Mouse (Mus musculus) heart, adult 2 months (tissue): ENCODE measurements at regions not wholly inside any gene's neighbourhood (a gene's known extent, or its start where the extent isn't known, plus 50 kb on each side); places are given as distances from the start of the nearest gene placed in this dataset.

Experiments used
- DNase-seq, 2 experiments: peaks; one replicate each; pipeline ENCODE4 v3.0.0; 2021
- H3K27ac ChIP-seq: fragments of 200-600 bp; 2 replicates; pipeline ENCODE4 v1.8.1; 2022
- H3K27me3 ChIP-seq: fragments of 200-500 bp; 2 replicates; pipeline ENCODE4 v1.6.1; 2012; ENCODE audit warnings: mild to moderate bottlenecking, low read length, inconsistent platforms, mixed read lengths; ENCODE audit not compliant: control insufficient read depth, insufficient read depth
- H3K36me3 ChIP-seq: fragments of 200-500 bp; 2 replicates; pipeline ENCODE4 v1.6.1; 2012; ENCODE audit warnings: low read length, inconsistent platforms; ENCODE audit not compliant: control insufficient read depth, insufficient read depth
- H3K4me1 ChIP-seq: fragments of 200-500 bp; 2 replicates; pipeline ENCODE4 v1.6.1; 2011; ENCODE audit warnings: low read length; ENCODE audit not compliant: control insufficient read depth, insufficient read depth
- H3K4me3 ChIP-seq: fragments of 200-600 bp; 2 replicates; pipeline ENCODE4 v1.8.1; 2022
- H3K79me2 ChIP-seq: fragments of 200-500 bp; replicated peaks from 2 replicates; pipeline ENCODE4 v1.6.1; 2012; ENCODE audit warnings: mild to moderate bottlenecking, inconsistent platforms, low read length, moderate library complexity, mixed read lengths; ENCODE audit not compliant: control insufficient read depth, insufficient read depth
- H3K9ac ChIP-seq: fragments of 200-500 bp; 2 replicates; pipeline ENCODE4 v1.6.1; 2012; ENCODE audit warnings: low read depth, mild to moderate bottlenecking, control low read depth, inconsistent platforms, low read length, mixed read lengths
- CTCF ChIP-seq: fragments of 200-600 bp; IDR thresholded peaks from 2 replicates; pipeline ENCODE4 v1.8.1; 2022; ENCODE audit warnings: antibody characterized with exemption, mild to moderate bottlenecking, moderate library complexity
- EP300 ChIP-seq: fragments of 200-500 bp; IDR thresholded peaks from 2 replicates; pipeline ENCODE4 v1.6.1; 2011; ENCODE audit warnings: low read depth, low read length, control low read depth; ENCODE audit not compliant: insufficient read depth
- POLR2A ChIP-seq: fragments of 200-500 bp; IDR thresholded peaks from 2 replicates; pipeline ENCODE4 v1.6.1; 2011; ENCODE audit warnings: mild to moderate bottlenecking, low read depth, low read length, control low read depth; ENCODE audit not compliant: insufficient read depth
- WGBS: fragments of 180-500 bp; shearing (Covaris S2); methylation state at CpG from one replicate; pipeline ENCODE4 v1.1.7; 2018; 5-methylcytosine and 5-hydroxymethylcytosine counted together
- intact Hi-C: fragments of 180-260 bp; cut with DNase I; formaldehyde crosslinking; loops from one replicate; pipeline ENCODE4 v1.15.1; 2025

DNA sequence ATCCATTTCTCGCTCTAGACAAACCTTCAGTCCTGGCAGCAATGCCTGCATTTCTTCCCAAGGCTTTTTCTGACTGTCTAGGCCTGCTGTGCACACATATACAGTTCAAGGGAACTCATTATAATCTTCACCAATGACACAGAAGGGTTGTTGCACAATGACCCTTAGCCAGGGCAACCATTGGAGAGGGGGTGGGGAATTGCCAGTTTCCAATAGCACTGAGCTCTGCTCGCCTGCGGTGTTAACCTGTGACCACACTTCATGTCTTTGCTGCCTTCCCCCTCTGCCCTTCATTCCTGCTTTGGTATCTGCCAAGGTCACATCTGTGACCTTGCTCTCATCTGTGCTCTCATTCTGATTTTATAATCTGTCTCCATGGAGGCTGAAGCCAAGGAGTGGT, 106.2 kb upstream of the Gadl1 start:
- H3K27me3 ChIP-seq, result no peaks in the 10 kb centered on the region
- no peak for DNase-seq
- intact Hi-C loops, result no loop called here
- H3K79me2 ChIP-seq, result no peaks in the 10 kb centered on the region
- TF ChIP-seq EP300, result no peak
- no peak for TF ChIP-seq CTCF
- TF ChIP-seq POLR2A, result no peak
- H3K27ac ChIP-seq, result no peak overlapping the region
- no peak overlapping the region for H3K9ac ChIP-seq
- H3K4me1 ChIP-seq, result no peaks in the 10 kb centered on the region
- no peaks in the 10 kb centered on the region for H3K36me3 ChIP-seq
- no peak overlapping the region for H3K4me3 ChIP-seq
- 91% methylated on average over 3 of the region's 3 CpGs for WGBS

DNA sequence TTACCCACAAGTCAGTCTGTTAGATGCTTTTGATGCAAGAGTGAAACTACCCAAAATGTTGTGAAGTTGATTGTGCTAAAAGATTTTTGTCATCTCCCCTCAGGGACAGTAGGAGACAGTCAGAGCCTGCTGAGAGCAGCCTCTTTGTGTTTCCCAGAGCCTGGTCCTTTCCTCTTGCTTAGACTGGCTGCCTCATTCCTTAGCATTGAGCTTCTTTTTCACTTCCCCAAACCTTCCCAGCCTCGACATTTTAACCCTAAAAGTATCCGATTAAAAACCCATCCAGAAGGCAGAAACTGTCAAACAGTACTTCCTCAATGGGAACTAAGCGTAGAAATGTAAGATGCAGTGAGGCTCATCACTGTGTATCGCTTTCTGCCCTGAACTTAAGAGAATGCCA, 104.0 kb upstream of the Gadl1 start:
- intact Hi-C loops, result no loop called here
- H3K9ac ChIP-seq, result no peak overlapping the region
- H3K27ac ChIP-seq, result no peak overlapping the region
- no peak overlapping the region for H3K4me3 ChIP-seq
- H3K36me3 ChIP-seq, result no peaks in the 10 kb centered on the region
- H3K4me1 ChIP-seq, result no peaks in the 10 kb centered on the region
- WGBS, result 66% methylated on average over 4 of the region's 4 CpGs
- TF ChIP-seq EP300 (no peak), CTCF (no peak), POLR2A (no peak)
- H3K79me2 ChIP-seq, result no peaks in the 10 kb centered on the region
- DNase-seq, result no peak
- no peaks in the 10 kb centered on the region for H3K27me3 ChIP-seq

DNA sequence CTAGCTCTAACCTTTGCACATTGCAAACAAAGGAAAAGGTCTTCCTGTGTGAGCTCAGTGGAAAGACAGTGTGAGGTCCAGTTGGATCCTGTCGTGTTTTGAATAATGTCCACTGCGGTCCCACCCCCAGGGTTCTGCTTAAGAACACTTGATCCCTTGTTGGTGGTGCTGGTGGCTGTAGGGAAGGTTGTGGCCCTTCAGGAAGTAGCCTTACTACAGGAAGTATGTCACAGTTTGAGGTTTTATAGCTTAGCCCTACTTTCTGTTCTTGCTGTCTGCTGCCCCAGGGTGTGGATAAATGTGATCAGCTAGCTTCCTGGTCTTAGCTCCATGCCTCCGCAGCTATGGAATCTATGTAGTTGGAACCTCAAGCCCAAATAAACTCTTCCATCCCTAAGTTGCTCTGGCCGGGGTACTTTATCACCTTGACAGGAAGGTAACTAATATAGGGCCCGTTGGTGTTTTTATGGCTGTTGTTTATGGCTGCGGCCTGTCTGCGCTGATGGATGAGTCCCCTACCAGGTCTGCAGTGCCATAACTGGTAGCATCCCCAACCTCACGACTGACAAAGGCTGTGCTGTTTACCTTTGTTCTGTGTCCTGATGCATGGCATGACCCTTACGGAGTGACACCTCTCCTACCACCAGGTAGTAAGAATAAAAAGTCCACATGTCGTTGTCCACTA, 103.1 kb upstream of the Gadl1 start:
- no peak for TF ChIP-seq POLR2A
- no peak for TF ChIP-seq CTCF
- no peak for TF ChIP-seq EP300
- Histone ChIP-seq H3K27me3 (no peaks in the 10 kb centered on the region), H3K27ac (no peak overlapping the region), H3K4me3 (no peak overlapping the region), H3K36me3 (no peaks in the 10 kb centered on the region), H3K9ac (no peak overlapping the region), H3K4me1 (no peaks in the 10 kb centered on the region), H3K79me2 (no peaks in the 10 kb centered on the region)
- DNase-seq, result no peak
- 77% methylated on average over 10 of the region's 10 CpGs for WGBS
- intact Hi-C loops, result no loop called here

DNA sequence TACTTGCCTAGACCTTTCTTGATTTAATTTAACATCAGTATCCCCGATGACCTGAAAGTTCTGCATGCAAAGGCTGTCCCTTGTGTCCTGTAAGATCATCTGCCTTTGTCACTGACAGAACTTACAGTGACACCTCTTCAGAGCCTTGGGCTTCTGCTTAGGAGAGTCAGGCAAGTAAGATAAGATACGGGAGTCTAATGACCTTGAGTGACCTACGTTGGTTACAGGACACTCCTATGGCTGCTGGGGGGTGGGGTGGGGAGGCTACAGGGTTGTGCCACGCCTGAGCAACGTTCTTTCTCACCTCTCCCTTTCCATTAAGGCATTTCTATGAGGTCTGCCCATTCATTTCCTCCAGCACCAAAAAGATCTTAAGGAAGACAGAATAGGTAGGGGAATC, 69.1 kb upstream of the Gadl1 start:
- Histone ChIP-seq H3K9ac (no peak overlapping the region), H3K4me3 (no peak overlapping the region), H3K27me3 (no peaks in the 10 kb centered on the region), H3K27ac (no peak overlapping the region), H3K36me3 (no peaks in the 10 kb centered on the region), H3K79me2 (no peaks in the 10 kb centered on the region), H3K4me1 (no peaks in the 10 kb centered on the region)
- 34% methylated on average over 5 of the region's 5 CpGs for WGBS
- intact Hi-C loops, result no loop called here
- no peak for TF ChIP-seq POLR2A
- no peak for TF ChIP-seq EP300
- no peak for TF ChIP-seq CTCF
- DNase-seq, result no peak

DNA sequence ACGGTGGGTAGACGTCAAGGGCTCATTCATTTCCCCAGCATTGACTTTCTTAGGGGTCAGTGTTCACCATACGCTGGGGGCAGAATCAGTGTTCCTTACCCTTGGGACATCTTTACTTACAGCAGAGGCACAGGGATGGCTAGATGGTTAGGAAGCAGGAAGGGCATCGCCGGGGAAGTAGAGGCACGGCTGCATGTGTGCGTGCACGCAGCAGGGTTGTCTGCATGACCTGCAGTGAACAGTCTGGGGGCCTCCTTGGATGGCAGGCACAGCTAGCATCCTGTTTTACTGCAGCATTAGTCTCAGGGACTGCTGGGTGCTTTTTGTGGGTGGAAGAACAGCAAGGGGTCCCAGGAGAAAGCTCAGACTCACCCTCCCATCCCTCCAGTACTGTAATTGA, 68.5 kb upstream of the Gadl1 start:
- Histone ChIP-seq H3K36me3 (no peaks in the 10 kb centered on the region), H3K27ac (no peak overlapping the region), H3K4me3 (no peak overlapping the region), H3K27me3 (no peaks in the 10 kb centered on the region), H3K4me1 (no peaks in the 10 kb centered on the region), H3K79me2 (no peaks in the 10 kb centered on the region), H3K9ac (no peak overlapping the region)
- TF ChIP-seq EP300, result no peak
- TF ChIP-seq CTCF, result no peak
- no peak for TF ChIP-seq POLR2A
- WGBS, result 79% methylated on average over 8 of the region's 8 CpGs
- intact Hi-C loops, result no loop called here
- no peak for DNase-seq

DNA sequence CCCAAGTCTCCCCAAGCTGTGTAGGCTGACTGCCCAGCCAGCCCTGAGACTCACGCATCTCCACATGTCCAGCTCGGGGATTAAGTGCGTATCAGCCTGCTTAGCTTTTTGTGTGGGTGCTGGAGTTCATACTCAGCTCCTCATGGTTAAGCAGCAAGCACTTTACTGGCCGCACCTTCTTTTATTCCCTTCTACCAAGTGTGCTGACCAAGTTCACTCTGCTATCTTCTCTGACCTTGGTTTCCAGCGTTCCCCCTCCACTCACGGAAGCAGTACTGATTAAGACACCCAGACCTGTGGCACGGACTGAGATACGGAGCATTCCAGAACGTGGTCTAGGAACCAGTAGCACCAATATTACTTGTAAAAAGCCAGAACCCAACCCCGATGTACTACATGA, 67.6 kb upstream of the Gadl1 start:
- no peaks in the 10 kb centered on the region for H3K36me3 ChIP-seq
- intact Hi-C loops, result no loop called here
- WGBS, result 48% methylated on average over 10 of the region's 10 CpGs
- no peak overlapping the region for H3K4me3 ChIP-seq
- no peak for TF ChIP-seq POLR2A
- H3K79me2 ChIP-seq, result no peaks in the 10 kb centered on the region
- no peaks in the 10 kb centered on the region for H3K27me3 ChIP-seq
- DNase-seq, result no peak
- H3K4me1 ChIP-seq, result no peaks in the 10 kb centered on the region
- H3K9ac ChIP-seq, result no peak overlapping the region
- no peak overlapping the region for H3K27ac ChIP-seq
